Mouse (Mus musculus): Measurements from ENCODE around the gene Ctsw.

- TF ChIP-seq POLR2A (IDR thresholded peaks at IDR 0.05; ENCODE audit: insufficient read depth, low read length) = no peak
- TF ChIP-seq EP300 (IDR thresholded peaks at IDR 0.05; ENCODE audit: insufficient read depth, low read depth, low read length) = no peak
Observed at GRCm38 (mm10) chr19:5423561-5423960, 44.7 kb downstream of the Ctsw start.

Data from ES-Bruce4 (cell line).